ENCODE assay signal across 12 mouse cellular contexts in genomic region chr4:55141923-55142732, GRCm38 (mm10).
A peak's percentile ranks its signal among the peaks of the same experiment; 100 is the strongest.
DNase-seq lines count a peak whose midpoint lies in the region; ATAC-seq and TF ChIP-seq lines count a peak whose summit lies in the region.
"Had no signal": no experiment of that assay in that cellular context is flagged by ENCODE, and none has a peak within 500 bp of the region (broad histone marks: within the 10 kb centered on the region; RNA-seq: fewer than 3 reads in every experiment).

No protein-coding gene starts in this region.

- no peaks in the 10 kb centered on the region for H3K9me3 ChIP-seq in lung, embryonic 15.5 days
- H3K9me3 ChIP-seq: forebrain, embryonic 13.5 days; midbrain, embryonic 13.5 days had no signal

- no peak for TF ChIP-seq CTCF in Patski (IDR thresholded peaks at IDR 0.05)

- CTCF ChIA-PET in Patski (lab: Charles Lee), result interaction anchor here (0.9 to 1.9 kb wide), 3 partner anchors 28 to 38 kb away, joined by 3 to 5 read pairs (median 3); no protein-coding TSS in a partner anchor

- DNase-seq in lung, postnatal 10 days, result no peak
- DNase-seq in Patski (ENCODE audit: low read depth, low spot score), result peak; percentile 74
- peak; percentile 19 to 22 for DNase-seq in heart, postnatal 10 days
- DNase-seq in left cerebral cortex, adult 18-20 months (ENCODE audit: low spot score in 2 of 2), result no peak
- no peak for DNase-seq in frontal cortex, postnatal 25 days (ENCODE audit: low spot score in 2 of 2)
- DNase-seq: cerebellum, adult 9-10 months; left cerebral cortex, postnatal 4 days had no signal

- no peak overlapping the region for H3K9ac ChIP-seq in lung, embryonic 15.5 days
- H3K9ac ChIP-seq: forebrain, embryonic 13.5 days; midbrain, embryonic 13.5 days had no signal

- ATAC-seq in lung, embryonic 15.5 days (ENCODE audit: borderline replicate concordance, extremely low read depth, low FRiP score, low TSS enrichment), result no peak
- peak; percentile 91 for ATAC-seq in Patski
- ATAC-seq: forebrain, embryonic 13.5 days; hindbrain, embryonic 16.5 days; midbrain, embryonic 13.5 days had no signal

- H3K27ac ChIP-seq in lung, embryonic 15.5 days, result 0 out of 2 replicates have a peak overlapping the region, but pooled peaks have one; percentile 21
- peak overlapping the region; percentile 85 for H3K27ac ChIP-seq in brown adipose tissue, adult 24 weeks (replicated peaks; ENCODE audit: low read depth, low read length)
- H3K27ac ChIP-seq: forebrain, embryonic 13.5 days; midbrain, embryonic 13.5 days had no signal

- no peak overlapping the region for H3K4me3 ChIP-seq in lung, embryonic 15.5 days
- H3K4me3 ChIP-seq in brown adipose tissue, adult 24 weeks (ENCODE audit: insufficient read depth, low read depth, low read length), result no peak overlapping the region
- H3K4me3 ChIP-seq: forebrain, embryonic 13.5 days; midbrain, embryonic 13.5 days had no signal

- no peaks in the 10 kb centered on the region for H3K27me3 ChIP-seq in lung, embryonic 15.5 days
- no peaks in the 10 kb centered on the region for H3K27me3 ChIP-seq in Patski
- H3K27me3 ChIP-seq: forebrain, embryonic 13.5 days; midbrain, embryonic 13.5 days had no signal

- in situ Hi-C loops in Patski (cut with MboI; ENCODE audit: low pct_unique_long_range_greater_than_20kb), result no loop called here

- whole genome bisulfite sequencing in lung, embryonic 15.5 days, result 77% methylated on average over 8 of the region's 8 CpGs

- no peaks in the 10 kb centered on the region for H3K36me3 ChIP-seq in lung, embryonic 15.5 days
- H3K36me3 ChIP-seq: midbrain, embryonic 13.5 days had no signal

- H3K4me2 ChIP-seq in lung, embryonic 15.5 days, result no peak overlapping the region
- H3K4me2 ChIP-seq: forebrain, embryonic 13.5 days; midbrain, embryonic 13.5 days had no signal

- intact Hi-C loops in heart, postnatal 10 days (cut with DNase I), result no loop called here

- no peaks in the 10 kb centered on the region for H3K4me1 ChIP-seq in lung, embryonic 15.5 days
- H3K4me1 ChIP-seq in brown adipose tissue, adult 24 weeks (ENCODE audit: control insufficient read depth, insufficient read depth, insufficient read length, low read length), result peaks cover 8% of the 10 kb centered on the region; the same call in 1 of the 2 replicates

- POLR2A ChIA-PET in Patski (lab: Charles Lee), result no interaction called here

Comparison
In these comparisons a context has a peak if more than half of its experiments do, and no peak if none do; other contexts are left out.
1. DNase-seq: peak in Patski (single experiment) and heart, postnatal 10 days (2 of 2); none in lung, postnatal 10 days (single experiment), left cerebral cortex, adult 18-20 months (0 of 2) and frontal cortex, postnatal 25 days (0 of 2).